Mouse (Mus musculus) heart, embryonic 15.5 days (tissue): ENCODE measurements around the gene Tpo. TPM values are rescaled to one million over a fixed set of nuclear protein-coding genes. Genes with fewer than 3 reads are reported as not detected.

Source experiments
- ATAC-seq: fragments of 200-750 bp; cut with Nextera tagmentation; replicated peaks from 2 replicates; pipeline ENCODE4 v1.8.0; 2017; ENCODE audit warnings: low read depth, moderate TSS enrichment; ENCODE audit not compliant: insufficient number of reproducible peaks, insufficient read depth, low FRiP score
- H3K27ac ChIP-seq: fragments of 300-500 bp; sonication (generic); 2 replicates; pipeline ENCODE4 v1.5.1; 2015; ENCODE audit warnings: mild to moderate bottlenecking, inconsistent platforms
- H3K27me3 ChIP-seq: fragments of 300-500 bp; sonication (generic); 2 replicates; pipeline ENCODE4 v1.6.1; 2015; ENCODE audit warnings: inconsistent platforms
- H3K36me3 ChIP-seq: fragments of 300-500 bp; sonication (generic); 2 replicates; pipeline ENCODE4 v1.6.1; 2015; ENCODE audit warnings: mild to moderate bottlenecking, inconsistent platforms
- H3K4me1 ChIP-seq: fragments of 300-500 bp; sonication (generic); replicated peaks from 2 replicates; pipeline ENCODE4 v1.6.1; 2015; ENCODE audit warnings: inconsistent platforms
- H3K4me2 ChIP-seq: fragments of 300-500 bp; sonication (generic); 2 replicates; pipeline ENCODE4 v1.6.1; 2015; ENCODE audit warnings: inconsistent platforms, mild to moderate bottlenecking, moderate library complexity
- H3K4me3 ChIP-seq: fragments of 300-500 bp; sonication (generic); 2 replicates; pipeline ENCODE4 v1.5.1; 2015; ENCODE audit warnings: mild to moderate bottlenecking, inconsistent platforms
- H3K9ac ChIP-seq: fragments of 300-500 bp; sonication (generic); 2 replicates; pipeline ENCODE4 v1.6.1; 2015; ENCODE audit warnings: mild to moderate bottlenecking, inconsistent platforms
- H3K9me3 ChIP-seq: fragments of 300-500 bp; sonication (generic); replicated peaks from 2 replicates; pipeline ENCODE4 v1.6.1; 2016; ENCODE audit warnings: inconsistent platforms
- WGBS: fragments of 180-500 bp; shearing (Covaris S2); methylation state at CpG from one replicate; pipeline ENCODE4 v1.1.7; 2015; ENCODE audit warnings: mixed read lengths; 5-methylcytosine and 5-hydroxymethylcytosine counted together
- polyA plus RNA-seq: library from polyadenylated mRNA; unstranded; fragments of >200 nt; fragmentation: Nextera tagmentation; extraction: Ambion mirVana; gene quantifications from 2 replicates; pipeline ENCODE4 v1.2.1, GENCODE M21; 2015

Tpo gene
- polyA plus RNA-seq, 1 experiment from 2014 or later, result not detected

- Histone ChIP-seq H3K9me3 (no peaks in the 10 kb centered on the region), H3K27ac (no peak overlapping the region), H3K36me3 (no peaks in the 10 kb centered on the region), H3K27me3 (no peaks in the 10 kb centered on the region), H3K9ac (no peak overlapping the region), H3K4me1 (peaks cover 7% of the 10 kb centered on the region; the same call in 1 of the 2 replicates), H3K4me2 (no peak overlapping the region), H3K4me3 (no peak overlapping the region)
- WGBS, result 15% methylated on average over 2 of the region's 2 CpGs
- no peak for ATAC-seq
Measured at GRCm38 (mm10) chr12:30069321-30069720, 63.1 kb downstream of the Tpo start.

- no peak overlapping the region for H3K4me2 ChIP-seq
- 73% methylated on average over 2 of the region's 2 CpGs for WGBS
Measured at GRCm38 (mm10) chr12:30067806-30068205, 64.6 kb downstream of the Tpo start.

GRCm38 (mm10) chr12:30062118-30062505 lies 70.3 kb downstream of the Tpo start:
- H3K9me3 ChIP-seq, result no peaks in the 10 kb centered on the region
- 47% methylated on average over 6 of the region's 6 CpGs for WGBS
- H3K4me3 ChIP-seq, result no peak overlapping the region
- H3K4me2 ChIP-seq, result no peak overlapping the region
- H3K9ac ChIP-seq, result no peak overlapping the region
- no peak for ATAC-seq
- no peaks in the 10 kb centered on the region for H3K36me3 ChIP-seq
- no peak overlapping the region for H3K27ac ChIP-seq
- H3K4me1 ChIP-seq, result 0 out of 2 replicates have a peak, but pooled peaks cover 3% of the 10 kb centered on the region
- no peaks in the 10 kb centered on the region for H3K27me3 ChIP-seq

More at GRCm38 (mm10) chr12:30067806-30068205, 64.6 kb downstream of the Tpo start:
- H3K27ac ChIP-seq, result no peak overlapping the region
- H3K27me3 ChIP-seq, result no peaks in the 10 kb centered on the region
- H3K4me1 ChIP-seq, result peaks cover 7% of the 10 kb centered on the region; the same call in 1 of the 2 replicates
- no peaks in the 10 kb centered on the region for H3K9me3 ChIP-seq
- H3K36me3 ChIP-seq, result no peaks in the 10 kb centered on the region
- ATAC-seq, result no peak
- H3K9ac ChIP-seq, result no peak overlapping the region
- H3K4me3 ChIP-seq, result no peak overlapping the region

- no peak overlapping the region for H3K27ac ChIP-seq
- H3K9ac ChIP-seq, result no peak overlapping the region
- WGBS, result 21% methylated on average over 1 of the region's 1 CpGs
Measured at GRCm38 (mm10) chr12:30061503-30062117, 70.8 kb downstream of the Tpo start.

GRCm38 (mm10) chr12:30058044-30058443 lies 74.4 kb downstream of the Tpo start:
- no peak overlapping the region for H3K27ac ChIP-seq
- no peak overlapping the region for H3K9ac ChIP-seq
- WGBS, result 41% methylated on average over 6 of the region's 6 CpGs
- no peaks in the 10 kb centered on the region for H3K9me3 ChIP-seq
- no peaks in the 10 kb centered on the region for H3K36me3 ChIP-seq
- ATAC-seq, result no peak
- no peak overlapping the region for H3K4me2 ChIP-seq
- H3K27me3 ChIP-seq, result no peaks in the 10 kb centered on the region
- 0 out of 2 replicates have a peak, but pooled peaks cover 3% of the 10 kb centered on the region for H3K4me1 ChIP-seq
- no peak overlapping the region for H3K4me3 ChIP-seq

More at GRCm38 (mm10) chr12:30061503-30062117, 70.8 kb downstream of the Tpo start:
- Histone ChIP-seq H3K27me3 (no peaks in the 10 kb centered on the region), H3K36me3 (no peaks in the 10 kb centered on the region), H3K4me1 (0 out of 2 replicates have a peak, but pooled peaks cover 3% of the 10 kb centered on the region), H3K4me3 (no peak overlapping the region), H3K4me2 (no peak overlapping the region), H3K9me3 (no peaks in the 10 kb centered on the region)
- no peak for ATAC-seq

- 76% methylated on average over 11 of the region's 11 CpGs for WGBS
- H3K9ac ChIP-seq, result no peak overlapping the region
- no peak overlapping the region for H3K4me3 ChIP-seq
Measured at GRCm38 (mm10) chr12:30054761-30055540, 77.5 kb downstream of the Tpo start.

GRCm38 (mm10) chr12:30050235-30050634 lies 82.2 kb downstream of the Tpo start:
- Histone ChIP-seq H3K27ac (no peak overlapping the region), H3K27me3 (peaks cover 6% of the 10 kb centered on the region), H3K9ac (no peak overlapping the region), H3K9me3 (no peaks in the 10 kb centered on the region), H3K4me1 (no peaks in the 10 kb centered on the region), H3K4me3 (no peak overlapping the region), H3K4me2 (no peak overlapping the region), H3K36me3 (no peaks in the 10 kb centered on the region)
- WGBS, result 21% methylated on average over 4 of the region's 4 CpGs
- no peak for ATAC-seq

More at GRCm38 (mm10) chr12:30054761-30055540, 77.5 kb downstream of the Tpo start:
- no peak overlapping the region for H3K4me2 ChIP-seq
- H3K27ac ChIP-seq, result no peak overlapping the region
- H3K27me3 ChIP-seq, result no peaks in the 10 kb centered on the region
- H3K4me1 ChIP-seq, result no peaks in the 10 kb centered on the region
- H3K9me3 ChIP-seq, result no peaks in the 10 kb centered on the region
- H3K36me3 ChIP-seq, result no peaks in the 10 kb centered on the region
- no peak for ATAC-seq

- no peak for ATAC-seq
- Histone ChIP-seq H3K4me2 (no peak overlapping the region), H3K9me3 (no peaks in the 10 kb centered on the region), H3K36me3 (no peaks in the 10 kb centered on the region), H3K27me3 (peaks cover 6% of the 10 kb centered on the region), H3K4me1 (no peaks in the 10 kb centered on the region), H3K27ac (no peak overlapping the region), H3K9ac (no peak overlapping the region), H3K4me3 (no peak overlapping the region)
- WGBS, result 60% methylated on average over 9 of the region's 9 CpGs
Measured at GRCm38 (mm10) chr12:30049818-30050217, 82.6 kb downstream of the Tpo start.

- ATAC-seq, result no peak
Measured at GRCm38 (mm10) chr12:30048848-30049247, 83.6 kb downstream of the Tpo start.

GRCm38 (mm10) chr12:30040150-30040549 lies 92.3 kb downstream of the Tpo start:
- no peaks in the 10 kb centered on the region for H3K9me3 ChIP-seq
- 0 out of 2 replicates have a peak overlapping the region, but pooled peaks have one; percentile 12 for H3K27ac ChIP-seq
- WGBS, result 25% methylated on average over 4 of the region's 4 CpGs
- peaks cover 3% of the 10 kb centered on the region; the same call in 1 of the 2 replicates for H3K4me1 ChIP-seq
- H3K9ac ChIP-seq, result no peak overlapping the region
- H3K4me3 ChIP-seq, result no peak overlapping the region
- no peaks in the 10 kb centered on the region for H3K27me3 ChIP-seq
- H3K4me2 ChIP-seq, result no peak overlapping the region
- ATAC-seq, result no peak
- no peaks in the 10 kb centered on the region for H3K36me3 ChIP-seq

More at GRCm38 (mm10) chr12:30048848-30049247, 83.6 kb downstream of the Tpo start:
- Histone ChIP-seq H3K4me3 (no peak overlapping the region), H3K9me3 (no peaks in the 10 kb centered on the region), H3K9ac (no peak overlapping the region), H3K27me3 (peaks cover 6% of the 10 kb centered on the region), H3K4me2 (no peak overlapping the region), H3K36me3 (no peaks in the 10 kb centered on the region), H3K4me1 (no peaks in the 10 kb centered on the region), H3K27ac (no peak overlapping the region)
- WGBS, result 79% methylated on average over 6 of the region's 6 CpGs

- 0 out of 2 replicates have a peak, but pooled peaks have one; percentile 45 for ATAC-seq
- no peaks in the 10 kb centered on the region for H3K27me3 ChIP-seq
- no peak overlapping the region for H3K4me3 ChIP-seq
- H3K9me3 ChIP-seq, result no peaks in the 10 kb centered on the region
- H3K36me3 ChIP-seq, result no peaks in the 10 kb centered on the region
- no peak overlapping the region for H3K4me2 ChIP-seq
- H3K27ac ChIP-seq, result no peak overlapping the region
- no peak overlapping the region for H3K9ac ChIP-seq
- WGBS, result 34% methylated on average over 4 of the region's 4 CpGs
- H3K4me1 ChIP-seq, result peaks cover 3% of the 10 kb centered on the region; the same call in 1 of the 2 replicates
Measured at GRCm38 (mm10) chr12:30039565-30039964, 92.9 kb downstream of the Tpo start.
